Mouse (Mus musculus): ENCODE measurements around the gene Fyttd1.
A peak's percentile ranks its signal among the peaks of the same experiment; 100 is the strongest.

Fyttd1 gene

DNA sequence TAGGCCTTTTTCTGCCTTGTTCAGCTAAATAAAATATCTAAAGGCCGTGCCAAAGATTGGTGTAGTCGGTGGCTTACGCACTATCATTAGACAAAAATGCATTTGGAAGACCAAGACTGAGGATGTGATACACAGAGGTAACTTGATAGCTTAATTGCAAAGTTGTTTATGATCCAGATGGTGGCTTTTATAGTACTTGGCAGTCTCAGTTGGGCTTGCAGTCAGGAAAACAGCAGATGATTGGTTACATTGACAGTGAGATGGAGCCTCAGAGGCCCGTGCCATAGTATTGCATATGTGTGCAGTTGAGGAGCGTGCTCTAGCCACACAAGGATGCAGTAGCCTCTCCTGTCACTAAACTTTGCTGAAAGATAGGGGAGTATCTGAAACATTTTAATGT lies 65.4 kb downstream of the Fyttd1 start:
- no peak for DNase-seq (ENCODE audit: low spot score in 2 of 2)

DNA sequence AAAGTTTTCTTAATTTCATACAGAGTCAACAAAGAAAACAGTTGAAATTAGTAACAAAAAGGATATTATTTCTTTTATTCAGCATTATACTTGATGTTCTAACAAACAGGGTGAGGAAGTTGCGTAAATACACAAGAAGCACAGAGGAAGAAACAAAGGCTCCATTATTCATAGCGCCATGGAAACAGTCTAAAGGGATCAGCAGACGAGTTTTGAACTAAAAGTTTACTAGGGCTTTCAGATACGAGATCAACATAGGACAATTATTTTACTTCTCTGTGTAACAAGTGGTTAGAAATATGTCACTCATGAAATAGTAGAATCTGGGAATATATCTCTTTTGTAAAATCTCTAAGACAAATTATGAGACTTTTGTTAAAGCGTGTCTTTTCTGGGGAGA lies 68.1 kb downstream of the Fyttd1 start:
- DNase-seq (ENCODE audit: low spot score in 2 of 2), result no peak

DNA sequence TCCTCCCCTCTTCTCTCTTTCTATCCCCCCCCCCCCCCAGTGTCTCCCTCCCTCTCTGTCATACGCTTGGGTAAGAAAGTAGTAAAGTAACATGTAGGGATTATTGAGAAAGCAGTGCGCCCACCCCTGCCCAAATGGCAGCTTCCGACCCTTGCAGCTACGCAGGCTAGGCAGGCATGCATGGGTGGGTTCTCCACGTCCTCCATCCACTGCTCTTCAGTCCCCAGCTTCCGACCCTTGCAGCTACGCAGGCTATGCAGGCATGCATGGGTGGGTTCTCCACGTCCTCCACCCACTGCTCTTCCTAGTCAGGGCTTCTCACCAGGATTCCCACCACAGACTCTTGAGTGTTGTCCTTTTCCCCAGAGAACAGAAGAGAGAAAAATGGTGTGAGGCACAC lies 70.7 kb downstream of the Fyttd1 start:
- no peak for DNase-seq (ENCODE audit: low spot score in 2 of 2)

DNA sequence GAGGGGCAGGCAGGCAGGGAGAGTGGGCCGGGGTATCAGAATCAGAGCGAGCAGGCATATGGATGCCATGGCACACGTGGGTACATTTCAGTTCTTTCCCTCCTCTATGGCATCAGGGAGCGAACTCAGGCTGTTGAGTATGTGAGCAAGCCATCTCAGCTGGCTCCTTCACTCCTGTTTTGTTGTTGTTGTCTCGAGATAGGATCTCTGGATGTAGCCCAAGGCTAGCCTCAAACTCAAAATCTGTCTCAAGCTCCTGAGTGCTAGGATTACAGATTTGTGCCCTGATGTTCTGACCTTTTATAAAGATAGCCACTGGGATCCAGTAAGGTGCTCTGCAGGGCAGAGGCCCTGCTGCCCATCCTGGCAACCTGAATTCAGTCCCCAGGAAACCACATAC lies 71.4 kb downstream of the Fyttd1 start:
- DNase-seq (ENCODE audit: low spot score in 2 of 2), result no peak

DNA sequence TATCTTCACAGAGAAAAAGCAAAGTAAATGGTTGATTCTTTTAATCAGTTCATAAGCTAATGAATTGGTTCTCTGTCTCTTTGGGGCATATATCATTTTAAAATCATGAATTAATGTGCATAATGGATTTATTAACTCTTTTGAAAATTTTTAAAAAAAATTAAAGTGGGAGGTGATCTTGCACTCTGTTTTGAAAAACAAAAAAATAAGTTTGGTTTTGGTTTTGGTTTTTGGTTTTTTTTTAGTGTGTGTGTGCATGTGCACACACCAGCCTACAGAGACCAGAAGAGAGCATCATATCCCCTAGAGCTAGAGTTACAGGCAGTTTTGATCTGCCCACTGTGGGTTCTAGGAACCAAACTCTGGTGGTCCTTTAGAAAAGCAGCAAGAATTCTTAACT lies 72.0 kb downstream of the Fyttd1 start:
- no peak for DNase-seq (ENCODE audit: low spot score in 2 of 2)

DNA sequence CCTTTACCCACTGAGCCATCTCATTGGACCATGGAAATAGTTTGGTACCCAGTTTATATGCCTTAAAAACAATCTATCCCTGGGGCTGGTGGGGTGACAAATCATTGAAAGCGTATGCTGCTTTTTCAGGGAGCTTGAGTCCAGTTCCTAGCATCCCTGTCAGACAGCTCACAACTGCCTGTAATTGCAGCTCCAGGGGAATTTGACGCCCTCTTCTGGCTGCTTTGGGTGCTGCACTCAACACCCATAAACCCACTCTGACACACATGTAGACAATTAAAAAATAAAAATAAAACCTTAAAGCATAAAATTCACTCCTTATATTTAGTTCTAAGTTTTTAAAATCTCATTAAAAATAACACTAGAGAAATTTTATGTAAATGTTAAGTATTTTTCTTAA lies 73.8 kb downstream of the Fyttd1 start:
- DNase-seq (ENCODE audit: low spot score in 2 of 2), result peak in 1 of 2 experiments; percentile 43

DNA sequence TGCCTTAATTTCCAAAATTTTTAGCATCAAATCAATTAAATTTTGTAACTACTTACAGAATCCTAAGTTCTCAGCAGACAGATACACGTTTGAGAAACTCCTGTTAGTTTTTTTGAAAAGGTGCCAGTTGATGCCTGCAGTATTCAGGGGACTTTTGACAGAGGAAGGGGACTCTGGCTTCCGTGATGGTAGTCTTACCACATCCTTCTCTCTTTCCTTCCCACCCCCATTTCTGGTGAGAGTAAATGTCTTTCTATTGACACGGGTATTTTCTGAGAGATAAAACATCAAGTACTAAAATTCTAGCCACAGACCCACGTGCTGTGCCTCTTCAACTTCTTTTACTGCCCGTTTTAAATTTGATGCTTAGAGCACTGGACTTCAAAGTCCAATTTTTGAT lies 76.5 kb downstream of the Fyttd1 start:
- peak; percentile 11 to 39 for DNase-seq (ENCODE audit: low spot score in 2 of 2)

DNA sequence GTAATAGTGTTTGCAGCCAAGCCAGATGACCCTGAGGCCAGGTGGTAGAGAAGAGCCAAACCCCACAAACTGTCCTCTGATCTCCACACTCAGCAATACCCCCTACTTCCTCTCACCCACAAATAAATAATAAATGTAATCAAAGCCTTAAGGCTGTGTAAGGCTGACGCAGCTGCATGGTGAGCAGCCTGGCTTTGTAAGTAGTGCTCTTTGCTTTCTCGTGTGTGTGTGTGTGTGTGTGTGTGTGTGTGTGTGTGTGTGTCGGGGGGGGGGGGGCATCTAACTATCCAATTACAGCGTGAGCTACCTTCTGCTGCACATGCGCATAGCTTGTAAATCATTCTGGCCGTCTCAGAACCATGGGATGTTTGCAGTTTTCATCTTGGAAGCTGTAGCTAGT lies 77.0 kb downstream of the Fyttd1 start:
- no peak for DNase-seq (ENCODE audit: low spot score in 2 of 2)

DNA sequence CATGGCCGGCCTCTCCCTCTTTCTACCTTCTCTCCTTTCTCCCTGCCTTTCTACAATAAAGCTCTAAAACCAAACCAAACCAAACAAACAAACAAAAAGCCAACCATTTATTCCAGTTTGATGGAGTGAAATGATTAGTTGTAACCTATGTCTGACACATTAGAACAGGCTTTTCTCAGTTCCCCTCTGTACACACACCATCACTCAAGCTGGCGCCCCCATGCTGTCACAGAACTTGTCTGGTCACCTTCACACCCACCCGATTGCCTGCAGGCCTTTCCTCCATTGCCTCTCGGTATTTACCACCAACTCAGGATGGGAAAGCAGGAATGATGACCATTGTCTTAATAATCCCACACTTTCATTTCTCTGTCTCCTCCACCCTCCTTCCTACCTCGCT lies 79.6 kb downstream of the Fyttd1 start:
- DNase-seq (ENCODE audit: low spot score in 2 of 2), result no peak
